Mouse (Mus musculus): ENCODE data around the gene Cks1brt. TPM values are rescaled to one million over a fixed set of nuclear protein-coding genes. Genes with fewer than 3 reads are reported as not detected.

Cks1brt gene
- polyA plus RNA-seq, 1 experiment, result not detected

- no peaks in the 10 kb centered on the region for H3K4me1 ChIP-seq (ENCODE audit: control insufficient read depth, insufficient read depth, low read length)
- TF ChIP-seq POLR2A (IDR thresholded peaks at IDR 0.05; ENCODE audit: low read depth, low read length) (no peak), CTCF (IDR thresholded peaks at IDR 0.05; ENCODE audit: borderline replicate concordance, insufficient read depth, low read length) (no peak)
- no peak overlapping the region for H3K4me3 ChIP-seq (ENCODE audit: insufficient read depth, low read length)
- H3K27ac ChIP-seq (ENCODE audit: insufficient read depth, low read length), result no peak overlapping the region
These were observed 9.2 kb upstream of the Cks1brt start for GRCm38 (mm10) chr8:85142516-85142915.

- no peaks in the 10 kb centered on the region for H3K4me1 ChIP-seq (ENCODE audit: control insufficient read depth, insufficient read depth, low read length)
- no peak overlapping the region for H3K4me3 ChIP-seq (ENCODE audit: insufficient read depth, low read length)
- TF ChIP-seq POLR2A (IDR thresholded peaks at IDR 0.05; ENCODE audit: low read depth, low read length), result no peak
- TF ChIP-seq CTCF (IDR thresholded peaks at IDR 0.05; ENCODE audit: borderline replicate concordance, insufficient read depth, low read length), result no peak
- H3K27ac ChIP-seq (ENCODE audit: insufficient read depth, low read length), result no peak overlapping the region
These were observed 19.6 kb downstream of the Cks1brt start for GRCm38 (mm10) chr8:85171291-85171690.

DNA sequence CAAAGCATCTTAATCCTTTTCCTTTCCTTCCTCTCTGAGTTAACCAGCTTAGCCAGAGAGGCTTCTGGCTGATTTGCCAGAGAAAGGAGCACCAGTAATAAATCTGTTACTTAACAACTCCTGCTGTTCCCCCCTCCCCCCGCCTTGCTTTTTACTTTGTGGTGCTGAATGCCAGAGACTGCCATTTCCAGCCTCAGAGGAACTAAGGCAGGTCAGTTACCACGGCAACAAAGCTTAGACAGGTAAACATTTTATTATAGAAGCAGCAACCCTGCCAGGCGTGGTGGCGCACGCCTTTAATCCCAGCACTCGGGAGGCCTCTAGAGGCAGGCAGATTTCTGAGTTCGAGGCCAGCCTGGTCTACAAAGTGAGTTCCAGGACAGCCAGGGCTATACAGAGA lies 24.2 kb downstream of the Cks1brt start:
- TF ChIP-seq POLR2A (IDR thresholded peaks at IDR 0.05; ENCODE audit: low read depth, low read length), result no peak
- TF ChIP-seq CTCF (IDR thresholded peaks at IDR 0.05; ENCODE audit: borderline replicate concordance, insufficient read depth, low read length), result no peak
- Histone ChIP-seq H3K4me3 (ENCODE audit: insufficient read depth, low read length) (no peak overlapping the region), H3K27ac (ENCODE audit: insufficient read depth, low read length) (no peak overlapping the region), H3K4me1 (ENCODE audit: control insufficient read depth, insufficient read depth, low read length) (no peaks in the 10 kb centered on the region)

- no peak for TF ChIP-seq CTCF (IDR thresholded peaks at IDR 0.05; ENCODE audit: borderline replicate concordance, insufficient read depth, low read length)
- TF ChIP-seq POLR2A (IDR thresholded peaks at IDR 0.05; ENCODE audit: low read depth, low read length), result no peak
- Histone ChIP-seq H3K4me1 (ENCODE audit: control insufficient read depth, insufficient read depth, low read length) (no peaks in the 10 kb centered on the region), H3K4me3 (ENCODE audit: insufficient read depth, low read length) (no peak overlapping the region), H3K27ac (ENCODE audit: insufficient read depth, low read length) (no peak overlapping the region)
These were observed 40.6 kb downstream of the Cks1brt start for GRCm38 (mm10) chr8:85192346-85192745.

GRCm38 (mm10) chr8:85220220-85220619 lies 68.5 kb downstream of the Cks1brt start:
- no peak overlapping the region for H3K4me3 ChIP-seq (ENCODE audit: insufficient read depth, low read length)
- no peak overlapping the region for H3K27ac ChIP-seq (ENCODE audit: insufficient read depth, low read length)
- TF ChIP-seq POLR2A (IDR thresholded peaks at IDR 0.05; ENCODE audit: low read depth, low read length), result no peak
- no peak for TF ChIP-seq CTCF (IDR thresholded peaks at IDR 0.05; ENCODE audit: borderline replicate concordance, insufficient read depth, low read length)
- no peaks in the 10 kb centered on the region for H3K4me1 ChIP-seq (ENCODE audit: control insufficient read depth, insufficient read depth, low read length)

- H3K27ac ChIP-seq (ENCODE audit: insufficient read depth, low read length), result no peak overlapping the region
- no peaks in the 10 kb centered on the region for H3K4me1 ChIP-seq (ENCODE audit: control insufficient read depth, insufficient read depth, low read length)
These were observed 69.3 kb downstream of the Cks1brt start for GRCm38 (mm10) chr8:85220992-85221391.

More at GRCm38 (mm10) chr8:85220992-85221391, 69.3 kb downstream of the Cks1brt start:
- H3K4me3 ChIP-seq (ENCODE audit: insufficient read depth, low read length), result no peak overlapping the region
- TF ChIP-seq CTCF (IDR thresholded peaks at IDR 0.05; ENCODE audit: borderline replicate concordance, insufficient read depth, low read length) (no peak), POLR2A (IDR thresholded peaks at IDR 0.05; ENCODE audit: low read depth, low read length) (no peak)

Other genes starting within 250 kb of the Cks1brt start
- gene Klf1, start 250.0 kb upstream of the Cks1brt start, polyA plus RNA-seq (2011; ENCODE audit: insufficient read length, low read depth, missing spikeins), result not detected in 2 replicates
- 17.2 and 19.7 TPM in 2 replicates for gene Dnase2a, start 243.4 kb upstream of the Cks1brt start, polyA plus RNA-seq (2011; ENCODE audit: insufficient read length, low read depth, missing spikeins)
- gene Mast1, start 214.6 kb upstream of the Cks1brt start, polyA plus RNA-seq (2011; ENCODE audit: insufficient read length, low read depth, missing spikeins), result not detected in 2 replicates
- not detected in 2 replicates for gene Rtbdn, start 204.9 kb upstream of the Cks1brt start, polyA plus RNA-seq (2011; ENCODE audit: insufficient read length, low read depth, missing spikeins)
- gene Gm49661, start 182.5 kb upstream of the Cks1brt start, polyA plus RNA-seq (2011; ENCODE audit: insufficient read length, low read depth, missing spikeins), result not detected in 2 replicates
- gene Prdx2, start 182.3 kb upstream of the Cks1brt start, polyA plus RNA-seq (2011; ENCODE audit: insufficient read length, low read depth, missing spikeins), result 244 and 312 TPM in 2 replicates
- gene Rnaseh2a, start 182.2 kb upstream of the Cks1brt start, polyA plus RNA-seq (2011; ENCODE audit: insufficient read length, low read depth, missing spikeins), result 27.9 and 30.7 TPM in 2 replicates
- gene Junb, start 173.2 kb upstream of the Cks1brt start, polyA plus RNA-seq (2011; ENCODE audit: insufficient read length, low read depth, missing spikeins), result 35.0 and 42.0 TPM in 2 replicates
- 7.9 and 8.1 TPM in 2 replicates for gene Hook2, start 161.3 kb upstream of the Cks1brt start, polyA plus RNA-seq (2011; ENCODE audit: insufficient read length, low read depth, missing spikeins)
- gene Best2, start 137.4 kb upstream of the Cks1brt start, polyA plus RNA-seq (2011; ENCODE audit: insufficient read length, low read depth, missing spikeins), result not detected in 2 replicates
- 71.1 and 73.2 TPM in 2 replicates for gene Asna1, start 126.6 kb upstream of the Cks1brt start, polyA plus RNA-seq (2011; ENCODE audit: insufficient read length, low read depth, missing spikeins)
- 108 and 117 TPM in 2 replicates for gene Trir, start 125.1 kb upstream of the Cks1brt start, polyA plus RNA-seq (2011; ENCODE audit: insufficient read length, low read depth, missing spikeins)
- 106 and 120 TPM in 2 replicates for gene Tnpo2, start 115.0 kb upstream of the Cks1brt start, polyA plus RNA-seq (2011; ENCODE audit: insufficient read length, low read depth, missing spikeins)
- 28.8 TPM in 2 replicates for gene Fbxw9, start 91.9 kb upstream of the Cks1brt start, polyA plus RNA-seq (2011; ENCODE audit: insufficient read length, low read depth, missing spikeins)
- not detected in 2 replicates for gene Gm5741, start 83.9 kb upstream of the Cks1brt start, polyA plus RNA-seq (2011; ENCODE audit: insufficient read length, low read depth, missing spikeins)
- 36.1 and 36.7 TPM in 2 replicates for gene Dhps, start 80.2 kb upstream of the Cks1brt start, polyA plus RNA-seq (2011; ENCODE audit: insufficient read length, low read depth, missing spikeins)
- gene Wdr83os, start 71.2 kb upstream of the Cks1brt start, polyA plus RNA-seq (2011; ENCODE audit: insufficient read length, low read depth, missing spikeins), result 133 and 144 TPM in 2 replicates
- gene Wdr83, start 70.6 kb upstream of the Cks1brt start, polyA plus RNA-seq (2011; ENCODE audit: insufficient read length, low read depth, missing spikeins), result 19.5 and 22.2 TPM in 2 replicates
- gene Man2b1, start 68.7 kb upstream of the Cks1brt start, polyA plus RNA-seq (2011; ENCODE audit: insufficient read length, low read depth, missing spikeins), result 45.5 and 51.3 TPM in 2 replicates
- gene Zfp791, start 28.8 kb upstream of the Cks1brt start, polyA plus RNA-seq (2011; ENCODE audit: insufficient read length, low read depth, missing spikeins), result 1.1 and 1.7 TPM in 2 replicates
- gene Olfr371, start 74.1 kb downstream of the Cks1brt start, polyA plus RNA-seq (2011; ENCODE audit: insufficient read length, low read depth, missing spikeins), result not detected in 2 replicates
- gene Orc6, start 147.7 kb downstream of the Cks1brt start, polyA plus RNA-seq (2011; ENCODE audit: insufficient read length, low read depth, missing spikeins), result 42.9 and 49.2 TPM in 2 replicates
- 151 and 153 TPM in 2 replicates for gene Vps35, start 147.9 kb downstream of the Cks1brt start, polyA plus RNA-seq (2011; ENCODE audit: insufficient read length, low read depth, missing spikeins)
- gene Mylk3, start 234.4 kb downstream of the Cks1brt start, polyA plus RNA-seq (2011; ENCODE audit: insufficient read length, low read depth, missing spikeins), result 0.32 and 0.37 TPM in 2 replicates